Mouse (Mus musculus) bone marrow macrophage, adult 2 months (primary cell): ENCODE data around the gene Fars2.

ENCODE experiments used
- CTCF ChIP-seq: IDR thresholded peaks from 2 replicates; pipeline ENCODE4 v1.5.1; 2012; ENCODE audit warnings: low read depth, mild to moderate bottlenecking, low read length, moderate library complexity
- POLR2A ChIP-seq: IDR thresholded peaks from 2 replicates; pipeline ENCODE4 v1.6.1; 2012; ENCODE audit warnings: mild to moderate bottlenecking, low read depth, low read length, borderline replicate concordance

DNA sequence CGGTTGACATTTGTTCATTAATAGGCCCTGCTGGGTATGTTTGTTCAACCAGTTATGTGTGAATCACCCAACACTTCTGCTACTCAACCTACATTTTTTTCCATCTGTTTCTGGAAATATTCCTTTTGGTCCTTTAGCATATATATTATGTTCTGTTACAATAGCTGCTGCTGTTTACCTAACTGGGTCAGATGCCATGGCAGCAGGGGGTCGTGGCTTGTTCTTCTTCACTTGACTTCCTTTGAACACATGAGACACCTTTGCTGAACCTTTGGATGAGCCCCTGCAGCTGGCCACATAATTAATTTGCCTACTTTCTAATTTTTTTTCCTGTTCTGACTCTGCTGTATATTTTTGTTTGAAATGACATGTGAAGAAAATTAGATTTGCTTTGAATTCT is 475.1 kb downstream of the Fars2 start:
- TF ChIP-seq CTCF (no peak), POLR2A (no peak)
